Comparison of ENCODE assay signal across 33 mouse cellular contexts in the genomic region with DNA sequence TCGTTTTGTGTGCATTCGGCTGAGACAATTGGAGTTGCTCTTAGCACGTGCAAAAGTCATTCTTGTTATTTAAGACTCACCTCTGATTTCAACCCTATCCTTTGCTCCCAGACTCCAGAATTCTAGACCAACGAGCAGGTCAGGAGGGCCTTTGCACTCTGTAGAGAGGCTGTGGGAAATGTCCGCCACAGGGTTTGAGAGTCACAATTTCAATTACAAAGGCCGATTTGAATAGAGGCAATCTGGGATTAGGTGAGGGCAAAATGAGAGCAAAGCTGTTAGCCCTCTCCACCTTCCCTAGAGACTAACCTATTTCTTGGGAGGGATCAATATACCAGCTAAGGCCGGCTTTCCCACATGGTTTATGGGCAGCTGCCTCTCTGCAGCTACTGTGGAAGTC.
DNase-seq lines count a peak whose midpoint lies in the region; ATAC-seq and TF ChIP-seq lines count a peak whose summit lies in the region.
"Had no signal": no experiment of that assay in that cellular context is flagged by ENCODE, and none has a peak within 500 bp of the region (broad histone marks: within the 10 kb centered on the region; RNA-seq: fewer than 3 reads in every experiment).

No protein-coding gene starts in this region.

- 20% methylated on average over 7 of the region's 7 CpGs for WGBS in midbrain, embryonic 11.5 days
- WGBS in midbrain, embryonic 15.5 days: 24% methylated on average over 7 of the region's 7 CpGs

- no peak overlapping the region for H3K4me3 ChIP-seq in midbrain, embryonic 11.5 days (ENCODE audit: low read depth, low read length)
- no peak overlapping the region for H3K4me3 ChIP-seq in midbrain, embryonic 15.5 days
- no peak overlapping the region for H3K4me3 ChIP-seq in layer of hippocampus, adult 2 months
- H3K4me3 ChIP-seq: embryonic facial prominence, embryonic 13.5 days; gastrocnemius, adult 2 months; heart, embryonic 13.5 days; limb, embryonic 13.5 days; lung, embryonic 15.5 days had no signal

- H3K27me3 ChIP-seq in midbrain, embryonic 11.5 days (ENCODE audit: control insufficient read depth, insufficient read depth, low read length): no peaks in the 10 kb centered on the region
- no peaks in the 10 kb centered on the region for H3K27me3 ChIP-seq in midbrain, embryonic 15.5 days (replicated peaks)
- H3K27me3 ChIP-seq: CH12.LX; embryonic facial prominence, embryonic 13.5 days; heart, embryonic 13.5 days; limb, embryonic 13.5 days; lung, embryonic 15.5 days; Patski had no signal

- H3K4me2 ChIP-seq in midbrain, embryonic 11.5 days: no peak overlapping the region
- H3K4me2 ChIP-seq in midbrain, embryonic 15.5 days: no peak overlapping the region
- H3K4me2 ChIP-seq: embryonic facial prominence, embryonic 13.5 days; heart, embryonic 13.5 days; hindbrain, embryonic 14.5 days; limb, embryonic 13.5 days; liver, embryonic 11.5 days; lung, embryonic 15.5 days had no signal

- DNase-seq in embryo, embryonic 11 days: peak; percentile 10
- DNase-seq in embryo, embryonic 10 days (ENCODE audit: low spot score): no peak
- peak; percentile 87 for DNase-seq in midbrain, embryonic 11.5 days (ENCODE audit: low spot score, missing footprints)
- peak; percentile 65 for DNase-seq in ZHBTc4 (ENCODE audit: low read depth, low spot score)
- DNase-seq in retina, postnatal 1 day: peak; percentile 30
- no peak for DNase-seq in testis, postnatal 14 days (ENCODE audit: low spot score)
- DNase-seq in layer of hippocampus, adult 2 months (ENCODE audit: low spot score in 2 of 2): no peak
- DNase-seq: adrenal gland, adult 8-10 months; cerebellum, adult 11 months; cerebellum, adult 9-10 months; cerebellum, postnatal 36 days; gastrocnemius, adult 2 months; gastrocnemius, postnatal 36 days; heart, adult 18-20 months; heart, postnatal 10 days; lung, postnatal 36 days; right cerebral cortex, postnatal 4 days; thymus, adult 2 months; thymus, postnatal 36 days had no signal

- TF ChIP-seq CTCF in layer of hippocampus, adult 2 months (conservative IDR thresholded peaks at IDR 0.05): no peak

- H3K9me3 ChIP-seq in midbrain, embryonic 11.5 days (ENCODE audit: control insufficient read depth, low read length): no peaks in the 10 kb centered on the region
- H3K9me3 ChIP-seq in midbrain, embryonic 15.5 days: no peaks in the 10 kb centered on the region
- H3K9me3 ChIP-seq: embryonic facial prominence, embryonic 13.5 days; heart, embryonic 13.5 days; limb, embryonic 13.5 days; lung, embryonic 15.5 days had no signal

- peaks cover 12% of the 10 kb centered on the region; the same call in 1 of the 2 replicates for H3K4me1 ChIP-seq in midbrain, embryonic 11.5 days (ENCODE audit: control insufficient read depth, insufficient read depth, low read length)
- no peaks in the 10 kb centered on the region; the same call in 1 of the 2 replicates for H3K4me1 ChIP-seq in midbrain, embryonic 15.5 days
- H3K4me1 ChIP-seq: limb, embryonic 13.5 days; lung, embryonic 15.5 days had no signal

- no peaks in the 10 kb centered on the region for H3K36me3 ChIP-seq in midbrain, embryonic 11.5 days (ENCODE audit: control insufficient read depth, insufficient read depth, low read length)
- no peaks in the 10 kb centered on the region for H3K36me3 ChIP-seq in midbrain, embryonic 15.5 days (replicated peaks)
- H3K36me3 ChIP-seq: embryonic facial prominence, embryonic 13.5 days; heart, embryonic 13.5 days; limb, embryonic 13.5 days; lung, embryonic 15.5 days had no signal

- H3K27ac ChIP-seq in midbrain, embryonic 11.5 days (ENCODE audit: low read depth, low read length): no peak overlapping the region
- H3K27ac ChIP-seq in midbrain, embryonic 15.5 days: no peak overlapping the region
- no peak overlapping the region for H3K27ac ChIP-seq in layer of hippocampus, adult 2 months
- H3K27ac ChIP-seq: embryonic facial prominence, embryonic 13.5 days; gastrocnemius, adult 2 months; heart, embryonic 13.5 days; hindbrain, embryonic 14.5 days; kidney, postnatal 0 days; limb, embryonic 13.5 days; lung, embryonic 15.5 days; stomach, postnatal 0 days had no signal

- ATAC-seq in midbrain, embryonic 11.5 days (ENCODE audit: low FRiP score): peak; percentile 70
- no peak for ATAC-seq in midbrain, embryonic 15.5 days (replicated peaks)
- ATAC-seq: activated CD4-positive, CD25-positive, alpha-beta regulatory T cell, adult 4 months; forebrain, embryonic 16.5 days; intestine, postnatal 0 days; Patski had no signal

- H3K9ac ChIP-seq in midbrain, embryonic 11.5 days (ENCODE audit: low read length): no peak overlapping the region
- H3K9ac ChIP-seq in midbrain, embryonic 15.5 days: no peak overlapping the region
- H3K9ac ChIP-seq: embryonic facial prominence, embryonic 13.5 days; heart, embryonic 13.5 days; hindbrain, embryonic 14.5 days; limb, embryonic 13.5 days; lung, embryonic 15.5 days had no signal

Comparison
In these comparisons a context has a peak if more than half of its experiments do, and no peak if none do; other contexts are left out.
1. DNase-seq: peak in embryo, embryonic 11 days (single experiment), midbrain, embryonic 11.5 days (single experiment), ZHBTc4 (single experiment) and retina, postnatal 1 day (single experiment); none in embryo, embryonic 10 days (single experiment), testis, postnatal 14 days (single experiment) and layer of hippocampus, adult 2 months (0 of 2).